Mouse (Mus musculus) liver, embryonic 14.5 days (tissue): Measurements from ENCODE around the gene Eef1akmt1.

Experiments used
- CTCF ChIP-seq: IDR thresholded peaks from 2 replicates; pipeline ENCODE4 v1.5.1; 2016; ENCODE audit warnings: antibody characterized with exemption, low read depth, control low read depth
- EP300 ChIP-seq: IDR thresholded peaks from 2 replicates; pipeline ENCODE4 v1.6.1; 2016; ENCODE audit warnings: antibody characterized with exemption, low read depth

- no peak for TF ChIP-seq CTCF
- no peak for TF ChIP-seq EP300
Measured at GRCm38 (mm10) chr14:57527122-57527521, 44.3 kb downstream of the Eef1akmt1 start.
